Mouse (Mus musculus) bone marrow macrophage, adult 2 months (primary cell): Measurements from ENCODE around the gene 5730596B20Rik. TPM values are rescaled to one million over a fixed set of nuclear protein-coding genes. Genes with fewer than 3 reads are reported as not detected.

Experiments used
- H3K27ac ChIP-seq: 2 replicates; pipeline ENCODE4 v1.5.1; 2012; ENCODE audit warnings: low read depth, low read length; ENCODE audit not compliant: insufficient read depth
- H3K4me1 ChIP-seq: 2 replicates; pipeline ENCODE4 v1.6.1; 2012; ENCODE audit warnings: low read length; ENCODE audit not compliant: control insufficient read depth, insufficient read depth
- H3K4me3 ChIP-seq: 2 replicates; pipeline ENCODE4 v1.5.1; 2012; ENCODE audit warnings: mild to moderate bottlenecking, low read length, moderate library complexity; ENCODE audit not compliant: insufficient read depth
- CTCF ChIP-seq: IDR thresholded peaks from 2 replicates; pipeline ENCODE4 v1.5.1; 2012; ENCODE audit warnings: low read depth, mild to moderate bottlenecking, low read length, moderate library complexity
- POLR2A ChIP-seq: IDR thresholded peaks from 2 replicates; pipeline ENCODE4 v1.6.1; 2012; ENCODE audit warnings: mild to moderate bottlenecking, low read depth, low read length, borderline replicate concordance
- polyA plus RNA-seq: library from polyadenylated mRNA; stranded (reverse); fragments of >200 nt; gene quantifications from 2 replicates; pipeline ENCODE4 v1.2.4, GENCODE M21; 2012; ENCODE audit not compliant: missing spikeins, insufficient read depth, insufficient read length

The 5730596B20Rik gene
- polyA plus RNA-seq, 1 experiment = not detected

- H3K27ac ChIP-seq = no peak overlapping the region
- no peak for TF ChIP-seq POLR2A
- TF ChIP-seq CTCF = no peak
- no peak overlapping the region for H3K4me3 ChIP-seq
- no peaks in the 10 kb centered on the region for H3K4me1 ChIP-seq
These were observed 8.9 kb upstream of the 5730596B20Rik start for GRCm38 (mm10) chr6:52168191-52169055.

GRCm38 (mm10) chr6:52169499-52170165 is 7.7 kb upstream of the 5730596B20Rik start:
- no peaks in the 10 kb centered on the region for H3K4me1 ChIP-seq
- no peak overlapping the region for H3K4me3 ChIP-seq
- H3K27ac ChIP-seq = no peak overlapping the region
- TF ChIP-seq CTCF = no peak
- TF ChIP-seq POLR2A = no peak

GRCm38 (mm10) chr6:52170166-52170897 is 7.0 kb upstream of the 5730596B20Rik start:
- H3K27ac ChIP-seq = no peak overlapping the region
- H3K4me1 ChIP-seq = no peaks in the 10 kb centered on the region
- H3K4me3 ChIP-seq = no peak overlapping the region
- TF ChIP-seq POLR2A = no peak

GRCm38 (mm10) chr6:52170898-52171223 is 6.4 kb upstream of the 5730596B20Rik start:
- H3K4me1 ChIP-seq = no peaks in the 10 kb centered on the region
- no peak for TF ChIP-seq CTCF
- no peak for TF ChIP-seq POLR2A
- no peak overlapping the region for H3K4me3 ChIP-seq
- no peak overlapping the region for H3K27ac ChIP-seq

GRCm38 (mm10) chr6:52171331-52171730 is 6.0 kb upstream of the 5730596B20Rik start:
- H3K4me1 ChIP-seq = no peaks in the 10 kb centered on the region
- no peak overlapping the region for H3K4me3 ChIP-seq
- H3K27ac ChIP-seq = no peak overlapping the region
- no peak for TF ChIP-seq CTCF
- TF ChIP-seq POLR2A = no peak

GRCm38 (mm10) chr6:52171938-52172337 is 5.4 kb upstream of the 5730596B20Rik start:
- Histone ChIP-seq H3K27ac (no peak overlapping the region), H3K4me1 (no peaks in the 10 kb centered on the region), H3K4me3 (no peak overlapping the region)
- TF ChIP-seq POLR2A (no peak), CTCF (no peak)

- TF ChIP-seq CTCF = no peak
- TF ChIP-seq POLR2A = no peak
- Histone ChIP-seq H3K4me3 (no peak overlapping the region), H3K27ac (no peak overlapping the region), H3K4me1 (no peaks in the 10 kb centered on the region)
These were observed 4.8 kb upstream of the 5730596B20Rik start for GRCm38 (mm10) chr6:52172501-52172900.

- no peak for TF ChIP-seq CTCF
- no peak for TF ChIP-seq POLR2A
- no peaks in the 10 kb centered on the region for H3K4me1 ChIP-seq
- no peak overlapping the region for H3K27ac ChIP-seq
- H3K4me3 ChIP-seq = no peak overlapping the region
These were observed 3.6 kb upstream of the 5730596B20Rik start for GRCm38 (mm10) chr6:52173648-52174047.

GRCm38 (mm10) chr6:52174968-52175751 is 2.1 kb upstream of the 5730596B20Rik start:
- Histone ChIP-seq H3K27ac (no peak overlapping the region), H3K4me1 (no peaks in the 10 kb centered on the region), H3K4me3 (no peak overlapping the region)
- TF ChIP-seq CTCF (no peak), POLR2A (no peak)
